Mouse (Mus musculus): ENCODE data around the gene Cntn3. TPM values are rescaled to one million over a fixed set of nuclear protein-coding genes. Genes with fewer than 3 reads are reported as not detected.
"Not testable (repeated sequence)": the region's sequence is repeated elsewhere in the genome, so short reads cannot be mapped to it uniquely, and the experiment has no call there.

Cntn3 gene
- total RNA-seq (2015; ENCODE audit: low replicate concordance) (1.7 and 2.2 TPM in 2 replicates), total RNA-seq (2017; ENCODE audit: low replicate concordance) (1.2 and 2.3 TPM in 2 replicates)

- not testable (repeated sequence) for ATAC-seq (replicated peaks; ENCODE audit: low FRiP score, poor library complexity, severe bottlenecking)
These were observed at the start of gene Cntn3 for GRCm38 (mm10) chr6:102573001-102573400. Cntn3 (minus strand) TSS chr6:102573101.

- ATAC-seq (replicated peaks; ENCODE audit: low FRiP score, poor library complexity, severe bottlenecking): no peak
These were observed 27.9 kb upstream of the Cntn3 start for GRCm38 (mm10) chr6:102600773-102601172.

- no peak for ATAC-seq (replicated peaks; ENCODE audit: low FRiP score, poor library complexity, severe bottlenecking)
These were observed 24.9 kb upstream of the Cntn3 start for GRCm38 (mm10) chr6:102597756-102598155.

GRCm38 (mm10) chr6:102590151-102590550 lies 17.2 kb upstream of the Cntn3 start:
- no peak for ATAC-seq (replicated peaks; ENCODE audit: low FRiP score, poor library complexity, severe bottlenecking)

GRCm38 (mm10) chr6:102589311-102589710 lies 16.4 kb upstream of the Cntn3 start:
- ATAC-seq (replicated peaks; ENCODE audit: low FRiP score, poor library complexity, severe bottlenecking): no peak

- no peak for ATAC-seq (replicated peaks; ENCODE audit: low FRiP score, poor library complexity, severe bottlenecking)
These were observed 13.2 kb upstream of the Cntn3 start for GRCm38 (mm10) chr6:102586056-102586455.

- ATAC-seq (replicated peaks; ENCODE audit: low FRiP score, poor library complexity, severe bottlenecking): no peak
These were observed 10.7 kb upstream of the Cntn3 start for GRCm38 (mm10) chr6:102583578-102583977.

GRCm38 (mm10) chr6:102567496-102567895 lies 5.4 kb downstream of the Cntn3 start:
- ATAC-seq (replicated peaks; ENCODE audit: low FRiP score, poor library complexity, severe bottlenecking): no peak

GRCm38 (mm10) chr6:102565228-102565627 lies 7.7 kb downstream of the Cntn3 start:
- ATAC-seq (replicated peaks; ENCODE audit: low FRiP score, poor library complexity, severe bottlenecking): no peak

GRCm38 (mm10) chr6:102564011-102564731 lies 8.7 kb downstream of the Cntn3 start:
- ATAC-seq (replicated peaks; ENCODE audit: low FRiP score, poor library complexity, severe bottlenecking): peak; percentile 74

- no peak for ATAC-seq (replicated peaks; ENCODE audit: low FRiP score, poor library complexity, severe bottlenecking)
These were observed 9.5 kb downstream of the Cntn3 start for GRCm38 (mm10) chr6:102563431-102563830.

- ATAC-seq (replicated peaks; ENCODE audit: low FRiP score, poor library complexity, severe bottlenecking): no peak
These were observed 15.4 kb downstream of the Cntn3 start for GRCm38 (mm10) chr6:102557521-102557920.

GRCm38 (mm10) chr6:102556497-102556896 lies 16.4 kb downstream of the Cntn3 start:
- ATAC-seq (replicated peaks; ENCODE audit: low FRiP score, poor library complexity, severe bottlenecking): peak; percentile 87

GRCm38 (mm10) chr6:102555814-102556437 lies 17.0 kb downstream of the Cntn3 start:
- ATAC-seq (replicated peaks; ENCODE audit: low FRiP score, poor library complexity, severe bottlenecking): no peak

GRCm38 (mm10) chr6:102555067-102555657 lies 17.7 kb downstream of the Cntn3 start:
- no peak for ATAC-seq (replicated peaks; ENCODE audit: low FRiP score, poor library complexity, severe bottlenecking)

- ATAC-seq (replicated peaks; ENCODE audit: low FRiP score, poor library complexity, severe bottlenecking): no peak
These were observed 31.1 kb downstream of the Cntn3 start for GRCm38 (mm10) chr6:102541633-102542412.

GRCm38 (mm10) chr6:102535599-102535998 lies 37.3 kb downstream of the Cntn3 start:
- no peak for ATAC-seq (replicated peaks; ENCODE audit: low FRiP score, poor library complexity, severe bottlenecking)

- no peak for ATAC-seq (replicated peaks; ENCODE audit: low FRiP score, poor library complexity, severe bottlenecking)
These were observed 49.9 kb downstream of the Cntn3 start for GRCm38 (mm10) chr6:102523037-102523436.

GRCm38 (mm10) chr6:102520977-102521376 lies 51.9 kb downstream of the Cntn3 start:
- ATAC-seq (replicated peaks; ENCODE audit: low FRiP score, poor library complexity, severe bottlenecking): no peak

- ATAC-seq (replicated peaks; ENCODE audit: low FRiP score, poor library complexity, severe bottlenecking): no peak
These were observed 57.7 kb downstream of the Cntn3 start for GRCm38 (mm10) chr6:102515231-102515630.

All from erythroid progenitor cell, adult 5-6 weeks (primary cell).